Mouse (Mus musculus) WW6 (cell line): ENCODE data around the gene Cldn12.

Source experiments
- DNase-seq: peaks from one replicate; pipeline ENCODE4 v3.0.0-alpha.2; 2013; ENCODE audit warnings: low read depth, low spot score

Gene Cldn12

GRCm38 (mm10) chr5:5514196-5515076 is at the start of gene Cldn12:
TSS of gene Cldn12 (minus strand) at chr5:5514958.
- peak; percentile 83 for DNase-seq

GRCm38 (mm10) chr5:5562435-5562834 is 47.7 kb upstream of the Cldn12 start:
- no peak for DNase-seq

- DNase-seq, result no peak
Observed at GRCm38 (mm10) chr5:5561041-5561706, 46.4 kb upstream of the Cldn12 start.

- DNase-seq, result no peak
Observed at GRCm38 (mm10) chr5:5559798-5560197, 45.0 kb upstream of the Cldn12 start.

GRCm38 (mm10) chr5:5559079-5559740 is 44.5 kb upstream of the Cldn12 start, which contains the start of gene Gtpbp10:
TSS of gene Gtpbp10 (minus strand) at chr5:5559538.
- DNase-seq, result peak; percentile 91

- DNase-seq, result no peak
Observed at GRCm38 (mm10) chr5:5551110-5551509, 36.4 kb upstream of the Cldn12 start.

- no peak for DNase-seq
Observed at GRCm38 (mm10) chr5:5540385-5540784, 25.6 kb upstream of the Cldn12 start.

GRCm38 (mm10) chr5:5539771-5540170 is 25.0 kb upstream of the Cldn12 start:
- DNase-seq, result no peak

GRCm38 (mm10) chr5:5536131-5536530 is 21.4 kb upstream of the Cldn12 start:
- DNase-seq, result no peak

GRCm38 (mm10) chr5:5533656-5534420 is 19.1 kb upstream of the Cldn12 start:
- no peak for DNase-seq

- no peak for DNase-seq
Observed at GRCm38 (mm10) chr5:5515411-5515810, 653 bp upstream of the Cldn12 start.

GRCm38 (mm10) chr5:5511401-5511800 is 3.4 kb downstream of the Cldn12 start:
- DNase-seq, result no peak

- no peak for DNase-seq
Observed at GRCm38 (mm10) chr5:5510989-5511388, 3.8 kb downstream of the Cldn12 start.

GRCm38 (mm10) chr5:5510304-5510887 is 4.4 kb downstream of the Cldn12 start:
- DNase-seq, result no peak

GRCm38 (mm10) chr5:5508231-5508630 is 6.5 kb downstream of the Cldn12 start:
- no peak for DNase-seq

GRCm38 (mm10) chr5:5507701-5508225 is 7.0 kb downstream of the Cldn12 start:
- no peak for DNase-seq

GRCm38 (mm10) chr5:5504456-5504855 is 10.3 kb downstream of the Cldn12 start:
- DNase-seq, result no peak

- DNase-seq, result no peak
Observed at GRCm38 (mm10) chr5:5503381-5503780, 11.4 kb downstream of the Cldn12 start.

- DNase-seq, result no peak
Observed at GRCm38 (mm10) chr5:5501583-5501982, 13.2 kb downstream of the Cldn12 start.

GRCm38 (mm10) chr5:5496393-5496792 is 18.4 kb downstream of the Cldn12 start:
- DNase-seq, result no peak

- DNase-seq, result no peak
Observed at GRCm38 (mm10) chr5:5495042-5495441, 19.7 kb downstream of the Cldn12 start.
